Mouse (Mus musculus): Measurements from ENCODE around the gene Syne4. TPM values are rescaled to one million over a fixed set of nuclear protein-coding genes. Genes with fewer than 3 reads are reported as not detected.
A peak's percentile ranks its signal among the peaks of the same experiment; 100 is the strongest.

The Syne4 gene
- total and polyA plus RNA-seq, 3 experiments, result 2.1 to 4.0 (median 2.6) TPM

GRCm38 (mm10) chr7:30278911-30279310, 35.7 kb upstream of the Syne4 start:
- no peak for TF ChIP-seq CTCF (IDR thresholded peaks at IDR 0.05; ENCODE audit: low read depth, low read length)
- Histone ChIP-seq H3K36me3 (replicated peaks) (peaks cover 36% of the 10 kb centered on the region), H3K27me3 (ENCODE audit: insufficient read depth, low read length) (0 out of 2 replicates have a peak, but pooled peaks cover 3% of the 10 kb centered on the region), H3K4me1 (ENCODE audit: insufficient read depth, low read depth, low read length) (peaks cover 27% of the 10 kb centered on the region), H3K4me3 (ENCODE audit: low read depth, low read length) (no peak overlapping the region), H3K9me3 (replicated peaks) (no peaks in the 10 kb centered on the region)
- ATAC-seq (ENCODE audit: extremely low read depth, insufficient number of reproducible peaks, low FRiP score, poor library complexity, severe bottlenecking), result no peak
- DNase-seq (ENCODE audit: low spot score), result no peak

- Histone ChIP-seq H3K36me3 (replicated peaks) (peaks cover 30% of the 10 kb centered on the region), H3K9me3 (replicated peaks) (no peaks in the 10 kb centered on the region), H3K4me3 (ENCODE audit: low read depth, low read length) (peak overlapping the region; percentile 92), H3K4me1 (ENCODE audit: insufficient read depth, low read depth, low read length) (peaks cover 27% of the 10 kb centered on the region), H3K27me3 (ENCODE audit: insufficient read depth, low read length) (0 out of 2 replicates have a peak, but pooled peaks cover 3% of the 10 kb centered on the region)
- DNase-seq (ENCODE audit: low spot score), result peak; percentile 9
- TF ChIP-seq GATA1 (IDR thresholded peaks at IDR 0.05; ENCODE audit: borderline replicate concordance, low read length), result no peak
- no peak for TF ChIP-seq CTCF (IDR thresholded peaks at IDR 0.05; ENCODE audit: low read depth, low read length)
- no peak for TF ChIP-seq TAL1 (conservative IDR thresholded peaks at IDR 0.05; ENCODE audit: low read depth, low read length)
- no peak for TF ChIP-seq POLR2AphosphoS5 (IDR thresholded peaks at IDR 0.05; ENCODE audit: insufficient replicate concordance, low read depth, low read length)
- TF ChIP-seq GATA2 (IDR thresholded peaks at IDR 0.05; ENCODE audit: borderline replicate concordance, low read depth, low read length), result no peak
- no peak for ATAC-seq (ENCODE audit: extremely low read depth, insufficient number of reproducible peaks, low FRiP score, poor library complexity, severe bottlenecking)
These were observed 35.1 kb upstream of the Syne4 start for GRCm38 (mm10) chr7:30279536-30279935.

- Histone ChIP-seq H3K27me3 (ENCODE audit: insufficient read depth, low read length) (0 out of 2 replicates have a peak, but pooled peaks cover 3% of the 10 kb centered on the region), H3K4me3 (ENCODE audit: low read depth, low read length) (peak within 1 kb of the TSS; percentile 92), H3K4me1 (ENCODE audit: insufficient read depth, low read depth, low read length) (peaks cover 27% of the 10 kb centered on the region), H3K36me3 (replicated peaks) (peaks cover 24% of the 10 kb centered on the region), H3K9me3 (replicated peaks) (no peaks in the 10 kb centered on the region)
- DNase-seq (ENCODE audit: low spot score), result peak; percentile 99
- ATAC-seq (ENCODE audit: extremely low read depth, insufficient number of reproducible peaks, low FRiP score, poor library complexity, severe bottlenecking), result peak; percentile 89
- TF ChIP-seq GATA2 (IDR thresholded peaks at IDR 0.05; ENCODE audit: borderline replicate concordance, low read depth, low read length) (no peak), POLR2AphosphoS5 (IDR thresholded peaks at IDR 0.05; ENCODE audit: insufficient replicate concordance, low read depth, low read length) (no peak), GATA1 (IDR thresholded peaks at IDR 0.05; ENCODE audit: borderline replicate concordance, low read length) (no peak), CTCF (IDR thresholded peaks at IDR 0.05; ENCODE audit: low read depth, low read length) (no peak), TAL1 (conservative IDR thresholded peaks at IDR 0.05; ENCODE audit: low read depth, low read length) (no peak)
These were observed 34.5 kb upstream of the Syne4 start, which contains the start of the genes Thap8 and Wdr62 for GRCm38 (mm10) chr7:30279951-30280669. Gene Thap8 (plus strand): TSS chr7:30280094. Gene Wdr62 (minus strand): TSS chr7:30280419.

GRCm38 (mm10) chr7:30280670-30281138, 33.9 kb upstream of the Syne4 start:
- TF ChIP-seq GATA1 (IDR thresholded peaks at IDR 0.05; ENCODE audit: borderline replicate concordance, low read length) (no peak), CTCF (IDR thresholded peaks at IDR 0.05; ENCODE audit: low read depth, low read length) (no peak), TAL1 (conservative IDR thresholded peaks at IDR 0.05; ENCODE audit: low read depth, low read length) (no peak), POLR2AphosphoS5 (IDR thresholded peaks at IDR 0.05; ENCODE audit: insufficient replicate concordance, low read depth, low read length) (no peak), GATA2 (IDR thresholded peaks at IDR 0.05; ENCODE audit: borderline replicate concordance, low read depth, low read length) (no peak)
- ATAC-seq (ENCODE audit: extremely low read depth, insufficient number of reproducible peaks, low FRiP score, poor library complexity, severe bottlenecking), result peak; percentile 50

GRCm38 (mm10) chr7:30281522-30281921, 33.1 kb upstream of the Syne4 start:
- no peak overlapping the region for H3K4me3 ChIP-seq (ENCODE audit: low read depth, low read length)

More at GRCm38 (mm10) chr7:30280670-30281138, 33.9 kb upstream of the Syne4 start:
- Histone ChIP-seq H3K4me3 (ENCODE audit: low read depth, low read length) (peak overlapping the region; percentile 92), H3K9me3 (replicated peaks) (no peaks in the 10 kb centered on the region), H3K36me3 (replicated peaks) (peaks cover 20% of the 10 kb centered on the region), H3K27me3 (ENCODE audit: insufficient read depth, low read length) (peaks cover 3% of the 10 kb centered on the region; the same call in 1 of the 2 replicates), H3K4me1 (ENCODE audit: insufficient read depth, low read depth, low read length) (peaks cover 27% of the 10 kb centered on the region)
- DNase-seq (ENCODE audit: low spot score), result peak; percentile 76

GRCm38 (mm10) chr7:30282740-30283139, 31.9 kb upstream of the Syne4 start:
- Histone ChIP-seq H3K27me3 (ENCODE audit: insufficient read depth, low read length) (peaks cover 17% of the 10 kb centered on the region), H3K36me3 (replicated peaks) (peaks cover 7% of the 10 kb centered on the region), H3K4me3 (ENCODE audit: low read depth, low read length) (no peak overlapping the region), H3K9me3 (replicated peaks) (no peaks in the 10 kb centered on the region), H3K4me1 (ENCODE audit: insufficient read depth, low read depth, low read length) (peaks cover 26% of the 10 kb centered on the region)
- no peak for DNase-seq (ENCODE audit: low spot score)
- TF ChIP-seq CTCF (IDR thresholded peaks at IDR 0.05; ENCODE audit: low read depth, low read length), result no peak
- TF ChIP-seq POLR2AphosphoS5 (IDR thresholded peaks at IDR 0.05; ENCODE audit: insufficient replicate concordance, low read depth, low read length), result no peak
- no peak for TF ChIP-seq GATA1 (IDR thresholded peaks at IDR 0.05; ENCODE audit: borderline replicate concordance, low read length)
- TF ChIP-seq TAL1 (conservative IDR thresholded peaks at IDR 0.05; ENCODE audit: low read depth, low read length), result no peak
- TF ChIP-seq GATA2 (IDR thresholded peaks at IDR 0.05; ENCODE audit: borderline replicate concordance, low read depth, low read length), result no peak
- ATAC-seq (ENCODE audit: extremely low read depth, insufficient number of reproducible peaks, low FRiP score, poor library complexity, severe bottlenecking), result no peak

More at GRCm38 (mm10) chr7:30281522-30281921, 33.1 kb upstream of the Syne4 start:
- DNase-seq (ENCODE audit: low spot score) (no peak), ATAC-seq (ENCODE audit: extremely low read depth, insufficient number of reproducible peaks, low FRiP score, poor library complexity, severe bottlenecking) (no peak)
- Histone ChIP-seq H3K36me3 (replicated peaks) (peaks cover 16% of the 10 kb centered on the region), H3K27me3 (ENCODE audit: insufficient read depth, low read length) (peaks cover 8% of the 10 kb centered on the region), H3K9me3 (replicated peaks) (no peaks in the 10 kb centered on the region), H3K4me1 (ENCODE audit: insufficient read depth, low read depth, low read length) (peaks cover 27% of the 10 kb centered on the region)
- TF ChIP-seq CTCF (IDR thresholded peaks at IDR 0.05; ENCODE audit: low read depth, low read length) (no peak), TAL1 (conservative IDR thresholded peaks at IDR 0.05; ENCODE audit: low read depth, low read length) (no peak), POLR2AphosphoS5 (IDR thresholded peaks at IDR 0.05; ENCODE audit: insufficient replicate concordance, low read depth, low read length) (no peak), GATA2 (IDR thresholded peaks at IDR 0.05; ENCODE audit: borderline replicate concordance, low read depth, low read length) (no peak), GATA1 (IDR thresholded peaks at IDR 0.05; ENCODE audit: borderline replicate concordance, low read length) (no peak)

All from G1E (cell line).